Mouse (Mus musculus): ENCODE data around the gene Exosc2.

GRCm38 (mm10) chr2:31641508-31641830, 29.0 kb upstream of the Exosc2 start:
- TF ChIP-seq CTCF (IDR thresholded peaks at IDR 0.05; ENCODE audit: low read depth, low read length) (no peak), POLR2A (IDR thresholded peaks at IDR 0.05; ENCODE audit: borderline replicate concordance, low read depth, low read length) (no peak)
